Mouse (Mus musculus): ENCODE results near the gene Crb2.

DNA sequence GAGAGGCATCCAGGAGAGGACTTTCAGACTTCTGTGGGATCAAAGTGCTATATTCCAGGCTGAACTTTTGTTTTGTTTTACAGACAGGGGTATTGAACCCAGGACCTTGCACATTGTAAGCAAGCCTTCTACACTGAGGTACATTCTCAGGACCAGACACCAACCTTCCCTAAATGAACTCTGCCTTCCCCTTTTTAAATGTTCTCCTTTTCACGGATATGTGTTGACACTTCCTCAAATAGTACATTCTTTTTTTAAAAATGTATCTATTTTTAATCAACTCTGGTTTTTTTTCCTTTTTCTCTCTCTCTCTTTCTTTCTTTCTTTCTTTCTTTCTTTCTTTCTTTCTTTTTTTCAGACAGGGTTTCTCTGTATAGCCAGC lies 40.3 kb upstream of the Crb2 start:
- TF ChIP-seq POLR2A (IDR thresholded peaks at IDR 0.05; ENCODE audit: control insufficient read depth, low read depth, low read length) = no peak
- TF ChIP-seq CTCF (IDR thresholded peaks at IDR 0.05; ENCODE audit: control insufficient read depth, insufficient read depth, insufficient replicate concordance, low read depth, low read length) = no peak

Measured in testis, adult 2 months (tissue).